Mouse (Mus musculus) embryonic facial prominence, embryonic 15.5 days (tissue): ENCODE results near the gene Olfr697. TPM values are rescaled to one million over a fixed set of nuclear protein-coding genes. Genes with fewer than 3 reads are reported as not detected.
"Not testable (repeated sequence)": the region's sequence is repeated elsewhere in the genome, so short reads cannot be mapped to it uniquely, and the experiment has no call there.

Experiments used
- ATAC-seq: fragments of 200-750 bp; cut with Nextera tagmentation; 2 replicates; pipeline ENCODE4 v1.8.0; 2017; ENCODE audit warnings: low read depth, moderate TSS enrichment; ENCODE audit not compliant: insufficient number of reproducible peaks, low FRiP score, low TSS enrichment
- H3K27ac ChIP-seq: fragments of 300-500 bp; sonication (generic); replicated peaks from 2 replicates; pipeline ENCODE4 v1.5.1; 2015; ENCODE audit warnings: mild to moderate bottlenecking, inconsistent platforms
- H3K27me3 ChIP-seq: fragments of 300-500 bp; sonication (generic); 2 replicates; pipeline ENCODE4 v1.6.1; 2015; ENCODE audit warnings: inconsistent platforms
- H3K36me3 ChIP-seq: fragments of 300-500 bp; sonication (generic); 2 replicates; pipeline ENCODE4 v1.6.1; 2015; ENCODE audit warnings: mild to moderate bottlenecking, inconsistent platforms
- H3K4me1 ChIP-seq: fragments of 300-500 bp; sonication (generic); 2 replicates; pipeline ENCODE4 v1.6.1; 2015; ENCODE audit warnings: inconsistent platforms
- H3K4me2 ChIP-seq: fragments of 300-500 bp; sonication (generic); replicated peaks from 2 replicates; pipeline ENCODE4 v1.6.1; 2015; ENCODE audit warnings: mild to moderate bottlenecking, inconsistent platforms
- H3K4me3 ChIP-seq: fragments of 300-500 bp; sonication (generic); replicated peaks from 2 replicates; pipeline ENCODE4 v1.5.1; 2015; ENCODE audit warnings: mild to moderate bottlenecking, inconsistent platforms
- H3K9ac ChIP-seq: fragments of 300-500 bp; sonication (generic); 2 replicates; pipeline ENCODE4 v1.6.1; 2015; ENCODE audit warnings: inconsistent platforms
- H3K9me3 ChIP-seq: fragments of 300-500 bp; sonication (generic); replicated peaks from 2 replicates; pipeline ENCODE4 v1.6.1; 2016; ENCODE audit warnings: inconsistent platforms
- WGBS: fragments of 180-500 bp; shearing (Covaris S2); methylation state at CpG from one replicate; pipeline ENCODE4 v1.1.7; 2015; 5-methylcytosine and 5-hydroxymethylcytosine counted together
- polyA plus RNA-seq: library from polyadenylated mRNA; unstranded; fragments of >200 nt; fragmentation: Nextera tagmentation; extraction: Ambion mirVana; gene quantifications from 2 replicates; pipeline ENCODE4 v1.2.1, GENCODE M21; 2015

Olfr697 gene
- not detected in 2 replicates for polyA plus RNA-seq

GRCm38 (mm10) chr7:106742343-106742742 is at the start of gene Olfr697:
TSS of gene Olfr697 (minus strand) at chr7:106742443.
- Histone ChIP-seq H3K4me2 (no peak within 1 kb of the TSS), H3K4me1 (no peaks in the 10 kb centered on the region), H3K27me3 (no peaks in the 10 kb centered on the region), H3K4me3 (no peak within 1 kb of the TSS), H3K36me3 (no peaks in the 10 kb centered on the region), H3K9ac (no peak within 1 kb of the TSS), H3K9me3 (no peaks in the 10 kb centered on the region), H3K27ac (no peak within 1 kb of the TSS)
- ATAC-seq = no peak
- 61% methylated on average over 1 of the region's 1 CpGs for WGBS

- no peak overlapping the region for H3K4me2 ChIP-seq
- no peak overlapping the region for H3K9ac ChIP-seq
- H3K27ac ChIP-seq = no peak overlapping the region
- H3K4me1 ChIP-seq = no peaks in the 10 kb centered on the region
- no peak overlapping the region for H3K4me3 ChIP-seq
- no peaks in the 10 kb centered on the region for H3K36me3 ChIP-seq
- ATAC-seq = no peak
- no peaks in the 10 kb centered on the region for H3K9me3 ChIP-seq
- H3K27me3 ChIP-seq = no peaks in the 10 kb centered on the region
Observed at GRCm38 (mm10) chr7:106788330-106788729, 46.1 kb upstream of the Olfr697 start.

GRCm38 (mm10) chr7:106761008-106761407 is 18.8 kb upstream of the Olfr697 start:
- H3K9me3 ChIP-seq, H3K36me3 ChIP-seq, H3K4me1 ChIP-seq, H3K27ac ChIP-seq, H3K9ac ChIP-seq, H3K4me3 ChIP-seq, H3K4me2 ChIP-seq, H3K27me3 ChIP-seq, ATAC-seq: not testable (repeated sequence)
- 88% methylated on average over 2 of the region's 2 CpGs for WGBS

- no peak for ATAC-seq
- WGBS = 89% methylated on average over 2 of the region's 2 CpGs
Observed at GRCm38 (mm10) chr7:106758800-106759199, 16.6 kb upstream of the Olfr697 start.

GRCm38 (mm10) chr7:106755297-106755696 is 13.1 kb upstream of the Olfr697 start, which contains the start of gene Olfr698:
TSS of gene Olfr698 (minus strand) at chr7:106755397.
- Histone ChIP-seq H3K27ac (no peak within 1 kb of the TSS), H3K4me2 (no peak within 1 kb of the TSS), H3K9me3 (no peaks in the 10 kb centered on the region), H3K27me3 (no peaks in the 10 kb centered on the region), H3K36me3 (no peaks in the 10 kb centered on the region), H3K4me1 (no peaks in the 10 kb centered on the region), H3K4me3 (no peak within 1 kb of the TSS), H3K9ac (no peak within 1 kb of the TSS)
- no peak for ATAC-seq

More at GRCm38 (mm10) chr7:106758800-106759199, 16.6 kb upstream of the Olfr697 start:
- H3K27ac ChIP-seq = no peak overlapping the region
- no peak overlapping the region for H3K9ac ChIP-seq
- no peak overlapping the region for H3K4me3 ChIP-seq
- H3K4me1 ChIP-seq = no peaks in the 10 kb centered on the region
- no peaks in the 10 kb centered on the region for H3K36me3 ChIP-seq
- no peaks in the 10 kb centered on the region for H3K27me3 ChIP-seq
- no peak overlapping the region for H3K4me2 ChIP-seq
- H3K9me3 ChIP-seq = no peaks in the 10 kb centered on the region

GRCm38 (mm10) chr7:106745811-106746210 is 3.6 kb upstream of the Olfr697 start:
- Histone ChIP-seq H3K4me3 (no peak overlapping the region), H3K9me3 (no peaks in the 10 kb centered on the region), H3K4me1 (no peaks in the 10 kb centered on the region), H3K9ac (no peak overlapping the region), H3K27me3 (no peaks in the 10 kb centered on the region), H3K4me2 (no peak overlapping the region), H3K27ac (no peak overlapping the region), H3K36me3 (no peaks in the 10 kb centered on the region)
- 81% methylated on average over 5 of the region's 5 CpGs for WGBS
- no peak for ATAC-seq

GRCm38 (mm10) chr7:106737028-106737427 is 5.2 kb downstream of the Olfr697 start:
- H3K4me1 ChIP-seq = no peaks in the 10 kb centered on the region
- no peaks in the 10 kb centered on the region for H3K9me3 ChIP-seq
- H3K27ac ChIP-seq = no peak overlapping the region
- H3K9ac ChIP-seq = no peak overlapping the region
- no peaks in the 10 kb centered on the region for H3K36me3 ChIP-seq
- H3K27me3 ChIP-seq = no peaks in the 10 kb centered on the region
- no peak overlapping the region for H3K4me3 ChIP-seq
- no peak overlapping the region for H3K4me2 ChIP-seq
- ATAC-seq = no peak

- H3K36me3 ChIP-seq = no peaks in the 10 kb centered on the region
- no peak overlapping the region for H3K27ac ChIP-seq
- no peaks in the 10 kb centered on the region for H3K4me1 ChIP-seq
- H3K9me3 ChIP-seq = no peaks in the 10 kb centered on the region
- no peak for ATAC-seq
- no peaks in the 10 kb centered on the region for H3K27me3 ChIP-seq
- WGBS = 65% methylated on average over 2 of the region's 2 CpGs
- H3K4me2 ChIP-seq = no peak overlapping the region
- no peak overlapping the region for H3K9ac ChIP-seq
- no peak overlapping the region for H3K4me3 ChIP-seq
Observed at GRCm38 (mm10) chr7:106733717-106734116, 8.5 kb downstream of the Olfr697 start.

- not testable (repeated sequence) for H3K36me3 ChIP-seq, ATAC-seq, H3K4me1 ChIP-seq, H3K9me3 ChIP-seq, H3K4me2 ChIP-seq, H3K27me3 ChIP-seq, H3K4me3 ChIP-seq, H3K9ac ChIP-seq, H3K27ac ChIP-seq
- 83% methylated on average over 2 of the region's 2 CpGs for WGBS
Observed at GRCm38 (mm10) chr7:106725654-106726053, 16.6 kb downstream of the Olfr697 start.

GRCm38 (mm10) chr7:106716296-106716695 is 25.9 kb downstream of the Olfr697 start, which contains the start of gene Olfr695:
TSS of gene Olfr695 (minus strand) at chr7:106716396.
- Histone ChIP-seq H3K4me1 (no peaks in the 10 kb centered on the region), H3K9ac (no peak within 1 kb of the TSS), H3K27ac (no peak within 1 kb of the TSS), H3K27me3 (no peaks in the 10 kb centered on the region), H3K4me3 (no peak within 1 kb of the TSS), H3K36me3 (no peaks in the 10 kb centered on the region), H3K4me2 (no peak within 1 kb of the TSS), H3K9me3 (no peaks in the 10 kb centered on the region)
- no peak for ATAC-seq

- Histone ChIP-seq H3K36me3 (no peaks in the 10 kb centered on the region), H3K27me3 (no peaks in the 10 kb centered on the region), H3K4me3 (no peak overlapping the region), H3K27ac (no peak overlapping the region), H3K4me1 (no peaks in the 10 kb centered on the region), H3K9ac (no peak overlapping the region), H3K4me2 (no peak overlapping the region), H3K9me3 (no peaks in the 10 kb centered on the region)
- ATAC-seq = no peak
- 90% methylated on average over 6 of the region's 6 CpGs for WGBS
Observed at GRCm38 (mm10) chr7:106711463-106711862, 30.8 kb downstream of the Olfr697 start.

- not testable (repeated sequence) for H3K4me2 ChIP-seq, H3K4me3 ChIP-seq, H3K4me1 ChIP-seq, H3K9me3 ChIP-seq, H3K27ac ChIP-seq, ATAC-seq, H3K36me3 ChIP-seq, H3K9ac ChIP-seq, H3K27me3 ChIP-seq
- WGBS = 92% methylated on average over 10 of the region's 10 CpGs
Observed at GRCm38 (mm10) chr7:106707705-106708104, 34.5 kb downstream of the Olfr697 start.
